Mouse (Mus musculus) kidney, postnatal 14 days (tissue): ENCODE measurements around the gene Vmn1r137.
"Not testable (repeated sequence)": the region's sequence is repeated elsewhere in the genome, so short reads cannot be mapped to it uniquely, and the experiment has no call there.

ENCODE experiments used
- DNase-seq: peaks from one replicate; pipeline ENCODE4 v3.0.0; 2022; ENCODE audit warnings: mixed read lengths

The Vmn1r137 gene

DNA sequence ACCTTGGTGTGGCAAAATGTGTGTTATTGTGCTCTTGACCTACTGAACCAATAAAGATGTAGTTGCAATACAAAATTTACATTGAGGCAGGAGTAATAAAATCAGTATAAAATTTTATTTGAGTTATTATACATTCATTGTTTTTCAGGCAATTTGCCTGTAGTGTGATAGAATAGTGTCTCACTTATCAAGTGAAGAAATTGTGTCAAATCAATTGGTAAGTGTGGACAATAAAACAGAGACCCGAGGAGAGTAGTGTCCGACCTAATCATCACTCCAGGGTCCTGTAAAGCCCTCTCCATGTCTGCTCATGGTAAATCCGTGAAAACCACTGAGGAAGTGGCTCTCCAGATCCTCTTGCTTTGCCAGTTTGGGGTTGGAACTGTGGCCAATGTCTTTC, at the start of gene Vmn1r137:
Gene Vmn1r137 (plus strand): TSS at position 301 of the 400 bp plus-strand sequence.
- DNase-seq = not testable (repeated sequence)

DNA sequence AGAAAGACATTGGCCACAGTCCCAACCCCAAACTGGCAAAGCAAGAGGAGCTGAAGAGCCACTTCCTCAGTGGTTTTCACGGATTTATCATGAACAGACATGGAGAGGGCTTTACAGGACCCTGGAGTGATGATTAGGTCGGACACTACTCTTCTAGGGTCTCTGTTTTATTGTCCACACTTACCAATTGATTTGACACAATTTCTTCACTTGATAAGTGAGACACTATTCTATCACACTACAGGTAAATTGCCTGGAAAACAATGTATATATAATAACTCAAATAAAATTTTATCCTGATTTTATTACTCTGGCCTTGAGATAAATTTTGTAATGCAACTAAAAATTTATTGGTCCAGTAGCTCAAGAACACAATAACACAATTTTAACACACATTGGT, 34.4 kb downstream of the Vmn1r137 start, which contains the start of gene Vmn1r138:
Gene Vmn1r138 (minus strand): TSS at position 101 of the 400 bp plus-strand sequence.
- DNase-seq = not testable (repeated sequence)
